Mouse (Mus musculus) MEL (cell line): Measurements from ENCODE around the gene Adcy3. TPM values are rescaled to one million over a fixed set of nuclear protein-coding genes. Genes with fewer than 3 reads are reported as not detected.

Experiments used
- DNase-seq: peaks from one replicate; pipeline ENCODE4 v3.0.0; 2011; ENCODE audit warnings: low read depth, low spot score
- H3K27ac ChIP-seq: 2 replicates; pipeline ENCODE4 v1.5.1; 2012; ENCODE audit warnings: low read depth, mild to moderate bottlenecking, control low read depth, low read length, moderate library complexity; ENCODE audit not compliant: control insufficient read depth
- H3K27me3 ChIP-seq, 2 experiments: fragments of 150-350 bp in 1 of 2; sonication (generic) in 1 of 2; 2 replicates each; pipeline ENCODE4 v1.6.1; 2012; ENCODE audit warnings: low read length in 2 of 2, mild to moderate bottlenecking in 2 of 2, improper control_type of control experiment in 1 of 2, moderate library complexity in 1 of 2; ENCODE audit not compliant: insufficient read depth in 2 of 2, control insufficient read depth in 1 of 2
- H3K36me3 ChIP-seq, 2 experiments: 2 replicates each; pipeline ENCODE4 v1.6.1; 2012 to 2014; ENCODE audit warnings: low read length in 2 of 2, improper control_type of control experiment in 1 of 2, inconsistent platforms in 1 of 2, mild to moderate bottlenecking in 1 of 2; ENCODE audit not compliant: insufficient read depth in 2 of 2, control insufficient read depth in 1 of 2
- H3K4me1 ChIP-seq, 2 experiments: fragments of 150-350 bp in 1 of 2; sonication (generic) in 1 of 2; 2 replicates each; pipeline ENCODE4 v1.6.1; 2012; ENCODE audit warnings: low read length in 2 of 2, improper control_type of control experiment in 1 of 2, mild to moderate bottlenecking in 1 of 2; ENCODE audit not compliant: insufficient read depth in 2 of 2, control insufficient read depth in 1 of 2
- H3K4me3 ChIP-seq, 2 experiments: fragments of 150-350 bp in 1 of 2; sonication (generic) in 1 of 2; 2 replicates each; pipeline ENCODE4 v1.5.1; 2012; ENCODE audit warnings: low read depth in 2 of 2, low read length in 2 of 2, mild to moderate bottlenecking in 2 of 2, moderate library complexity in 2 of 2, control low read depth in 1 of 2, improper control_type of control experiment in 1 of 2; ENCODE audit not compliant: control insufficient read depth in 1 of 2, insufficient read depth in 1 of 2
- H3K79me2 ChIP-seq: 2 replicates; pipeline ENCODE4 v1.6.1; 2012; ENCODE audit warnings: mild to moderate bottlenecking, low read length, moderate library complexity; ENCODE audit not compliant: control insufficient read depth, poor library complexity, insufficient read depth
- H3K9ac ChIP-seq: 2 replicates; pipeline ENCODE4 v1.6.1; 2012; ENCODE audit warnings: low read depth, mild to moderate bottlenecking, control low read depth, low read length, moderate library complexity; ENCODE audit not compliant: control insufficient read depth, poor library complexity, severe bottlenecking
- H3K9me3 ChIP-seq: fragments of 150-350 bp; sonication (generic); replicated peaks from 2 replicates; pipeline ENCODE4 v1.6.1; 2012; ENCODE audit warnings: mild to moderate bottlenecking, low read length, improper control_type of control experiment, moderate library complexity; ENCODE audit not compliant: insufficient read depth
- BHLHE40 ChIP-seq: IDR thresholded peaks from 2 replicates; pipeline ENCODE4 v1.6.1; 2012; ENCODE audit warnings: low read depth, mild to moderate bottlenecking, inconsistent platforms, low read length, improper control_type of control experiment, borderline replicate concordance
- CHD1 ChIP-seq: IDR thresholded peaks from 2 replicates; pipeline ENCODE4 v1.6.1; 2012; ENCODE audit warnings: low read depth, mild to moderate bottlenecking, inconsistent platforms, low read length, improper control_type of control experiment
- CTCF ChIP-seq, 3 experiments: IDR thresholded peaks in 2 of 3; conservative IDR thresholded peaks in 1 of 3; 2 replicates each; pipeline ENCODE4 v1.5.1; 2011 to 2012; ENCODE audit warnings: low read length in 3 of 3, low read depth in 2 of 3, mild to moderate bottlenecking in 2 of 3, improper control_type of control experiment in 1 of 3, inconsistent platforms in 1 of 3, mixed read lengths in 1 of 3, moderate library complexity in 1 of 3; ENCODE audit not compliant: control insufficient read depth in 1 of 3, insufficient read depth in 1 of 3, poor library complexity in 1 of 3, severe bottlenecking in 1 of 3
- ELF1 ChIP-seq: IDR thresholded peaks from 2 replicates; pipeline ENCODE4 v1.6.1; 2014; ENCODE audit warnings: low read depth, mild to moderate bottlenecking, inconsistent platforms, low read length, improper control_type of control experiment, moderate library complexity
- ETS1 ChIP-seq: IDR thresholded peaks from 2 replicates; pipeline ENCODE4 v1.6.1; 2012; ENCODE audit warnings: low read depth, mild to moderate bottlenecking, inconsistent platforms, low read length, improper control_type of control experiment, moderate library complexity
- GABPA ChIP-seq: IDR thresholded peaks from 2 replicates; pipeline ENCODE4 v1.6.1; 2012; ENCODE audit warnings: low read depth, mild to moderate bottlenecking, inconsistent platforms, low read length, improper control_type of control experiment, moderate library complexity
- GATA1 ChIP-seq: IDR thresholded peaks from 2 replicates; pipeline ENCODE4 v1.6.1; 2011; ENCODE audit warnings: low read depth, low read length, improper control_type of control experiment
- HCFC1 ChIP-seq: IDR thresholded peaks from 2 replicates; pipeline ENCODE4 v1.6.1; 2012; ENCODE audit warnings: low read depth, mild to moderate bottlenecking, inconsistent platforms, low read length, improper control_type of control experiment, moderate library complexity
- JUND ChIP-seq: IDR thresholded peaks from 2 replicates; pipeline ENCODE4 v1.6.1; 2011; ENCODE audit warnings: low read depth, mild to moderate bottlenecking, improper control_type of control experiment, low read length
- NELFE ChIP-seq: IDR thresholded peaks from 2 replicates; pipeline ENCODE4 v1.6.1; 2011; ENCODE audit warnings: low read depth, low read length, improper control_type of control experiment
- POLR2AphosphoS5 ChIP-seq: IDR thresholded peaks from 2 replicates; pipeline ENCODE4 v1.6.1; 2012; ENCODE audit warnings: low read depth, borderline replicate concordance, mild to moderate bottlenecking, inconsistent platforms, low read length, moderate library complexity, mixed read lengths
- RAD21 ChIP-seq: IDR thresholded peaks from 2 replicates; pipeline ENCODE4 v1.6.1; 2011; ENCODE audit warnings: mild to moderate bottlenecking, low read depth, low read length, improper control_type of control experiment
- SIN3A ChIP-seq: IDR thresholded peaks from 2 replicates; pipeline ENCODE4 v1.6.1; 2012; ENCODE audit warnings: low read length, improper control_type of control experiment, inconsistent platforms
- SMC3 ChIP-seq: IDR thresholded peaks from 2 replicates; pipeline ENCODE4 v1.6.1; 2011; ENCODE audit warnings: low read depth, low read length, improper control_type of control experiment
- TAL1 ChIP-seq: IDR thresholded peaks from 2 replicates; pipeline ENCODE4 v1.6.1; 2012; ENCODE audit warnings: mild to moderate bottlenecking, inconsistent platforms, low read length, moderate library complexity, mixed read lengths
- TBP ChIP-seq: IDR thresholded peaks from 2 replicates; pipeline ENCODE4 v1.8.0; 2011; ENCODE audit warnings: low read depth, low read length, improper control_type of control experiment
- USF1 ChIP-seq: IDR thresholded peaks from 2 replicates; pipeline ENCODE4 v1.6.1; 2014; ENCODE audit warnings: low read depth, mild to moderate bottlenecking, inconsistent platforms, low read length, improper control_type of control experiment, moderate library complexity
- ZC3H11A ChIP-seq: IDR thresholded peaks from 2 replicates; pipeline ENCODE4 v1.6.1; 2012; ENCODE audit warnings: low read depth, mild to moderate bottlenecking, inconsistent platforms, low read length, improper control_type of control experiment
- ZKSCAN1 ChIP-seq: IDR thresholded peaks from 2 replicates; pipeline ENCODE4 v1.6.1; 2012; ENCODE audit warnings: low read depth, mild to moderate bottlenecking, inconsistent platforms, low read length, improper control_type of control experiment, moderate library complexity
- polyA plus RNA-seq, 2 experiments: library from polyadenylated mRNA; stranded (reverse) in 1 of 2; unstranded in 1 of 2; fragments of >175 nt in 1 of 2; fragments of >200 nt in 1 of 2; gene quantifications; 2 replicates each; pipeline versions ENCODE4 v1.2.1 to v1.2.4; 2012; ENCODE audit warnings: low replicate concordance in 2 of 2, low read depth in 1 of 2; ENCODE audit not compliant: insufficient read length in 2 of 2, insufficient read depth in 1 of 2, missing spikeins in 1 of 2
- total RNA-seq: library from RNA; depleted of rRNA; stranded (reverse); fragments of 300-350 nt; gene quantifications from 2 replicates; pipeline ENCODE4 v1.2.3, GENCODE M21; 2012

The Adcy3 gene
- total and polyA plus RNA-seq, 3 experiments, result 0.19 to 3.0 TPM; not detected in 1

DNA sequence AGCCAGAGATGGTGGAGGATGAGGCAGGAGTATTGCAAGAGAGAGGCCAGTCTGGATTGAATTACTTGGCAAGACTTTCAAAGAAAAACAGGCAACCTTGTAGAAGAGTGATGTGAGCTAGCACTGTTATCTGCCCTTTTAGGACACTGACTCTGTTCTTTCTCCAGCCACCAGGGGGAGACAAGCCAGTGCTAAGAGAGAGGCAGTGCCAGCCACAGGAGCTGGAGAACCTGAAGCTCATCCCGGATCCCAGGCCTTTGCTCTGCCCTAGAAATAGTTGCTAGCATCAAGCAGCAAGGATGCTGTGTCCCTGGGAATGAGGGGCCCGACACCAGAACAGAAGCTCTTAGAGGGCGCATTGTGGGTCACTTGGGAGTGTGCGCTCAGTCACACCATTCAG lies 25.5 kb upstream of the Adcy3 start:
- peak; percentile 77 to 81 (median 80) for TF ChIP-seq CTCF (IDR thresholded peaks at IDR 0.05 in 2 of 3, conservative IDR thresholded peaks at IDR 0.05 in 1 of 3; ENCODE audit: control insufficient read depth in 1 of 3, insufficient read depth in 1 of 3, low read depth in 2 of 3, low read length in 3 of 3, poor library complexity in 1 of 3, severe bottlenecking in 1 of 3)
- TF ChIP-seq RAD21, result peak; percentile 66
- no peak for TF ChIP-seq JUND
- peak; percentile 60 for TF ChIP-seq ZC3H11A
- no peak for TF ChIP-seq CHD1
- TF ChIP-seq NELFE, result no peak
- TF ChIP-seq ZKSCAN1, result no peak
- TF ChIP-seq SMC3, result peak; percentile 91
- TF ChIP-seq GATA1, result 0 out of 2 replicates have a peak, but pooled peaks have one; percentile 19
- Histone ChIP-seq H3K36me3 (no peaks in the 10 kb centered on the region; a peak in 1 of 4 replicates), H3K27me3 (no peaks in the 10 kb centered on the region), H3K4me3 (no peak overlapping the region), H3K79me2 (no peaks in the 10 kb centered on the region), H3K9ac (no peak overlapping the region), H3K9me3 (no peaks in the 10 kb centered on the region), H3K4me1 (no peaks in the 10 kb centered on the region), H3K27ac (no peak overlapping the region)
- DNase-seq, result peak; percentile 69

- Histone ChIP-seq H3K9ac (no peak overlapping the region), H3K9me3 (no peaks in the 10 kb centered on the region), H3K27me3 (no peaks in the 10 kb centered on the region), H3K4me1 (no peaks in the 10 kb centered on the region; a peak in 1 of 4 replicates), H3K36me3 (peaks cover 0 to 2% of the 10 kb centered on the region in 2 experiments; a peak in 1 of 4 replicates), H3K4me3 (no peak overlapping the region), H3K27ac (no peak overlapping the region), H3K79me2 (no peaks in the 10 kb centered on the region)
- no peak for TF ChIP-seq BHLHE40
- TF ChIP-seq HCFC1, result no peak
- no peak for TF ChIP-seq SIN3A
- no peak for TF ChIP-seq USF1
- no peak for TF ChIP-seq ZKSCAN1
- no peak for TF ChIP-seq GABPA
- DNase-seq, result no peak
These were observed 16.8 kb upstream of the Adcy3 start for GRCm38 (mm10) chr12:4116132-4116531.

DNA sequence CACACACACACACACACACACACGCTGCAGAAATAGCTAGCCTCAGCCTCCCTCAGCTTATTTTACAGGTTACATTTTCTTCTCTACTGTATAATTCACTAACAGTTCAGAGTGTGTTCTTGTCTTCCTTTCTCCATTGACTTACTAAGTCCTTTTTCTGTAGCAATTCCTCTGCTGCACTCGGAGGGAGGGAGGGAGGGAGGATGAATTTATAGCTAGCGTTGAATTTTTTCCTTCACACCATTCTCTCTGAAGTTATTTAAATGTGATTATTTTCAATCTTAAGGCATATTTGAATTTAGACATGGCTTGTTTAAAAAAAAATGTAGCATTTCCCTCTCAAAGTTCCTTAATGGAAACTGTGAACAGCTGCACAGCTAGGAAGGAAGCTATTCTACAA lies 15.8 kb upstream of the Adcy3 start:
- H3K27me3 ChIP-seq, result no peaks in the 10 kb centered on the region
- H3K27ac ChIP-seq, result no peak overlapping the region
- no peak for TF ChIP-seq RAD21
- no peak for TF ChIP-seq TAL1
- no peak for TF ChIP-seq HCFC1
- TF ChIP-seq ELF1, result no peak
- no peak for TF ChIP-seq ZC3H11A
- no peak for TF ChIP-seq TBP
- no peak for TF ChIP-seq ETS1
- no peak for TF ChIP-seq POLR2AphosphoS5
- TF ChIP-seq, all 39 proteins: peak for 0
- Histone ChIP-seq H3K4me1 (no peaks in the 10 kb centered on the region; a peak in 1 of 4 replicates), H3K9me3 (no peaks in the 10 kb centered on the region), H3K9ac (no peak overlapping the region), H3K36me3 (peaks cover 0 to 2% of the 10 kb centered on the region in 2 experiments; a peak in 1 of 4 replicates), H3K79me2 (no peaks in the 10 kb centered on the region), H3K4me3 (no peak overlapping the region)
- no peak for DNase-seq
